Mouse (Mus musculus) lung, postnatal 36 days (tissue): Measurements from ENCODE around the gene Gm19345.

Experiments used
- DNase-seq: peaks from one replicate; pipeline ENCODE4 v3.0.0; 2022; ENCODE audit warnings: mixed read lengths

Gene Gm19345

GRCm38 (mm10) chr7:19875948-19876682 lies 24.3 kb downstream of the Gm19345 start:
- peak; percentile 83 for DNase-seq

DNA sequence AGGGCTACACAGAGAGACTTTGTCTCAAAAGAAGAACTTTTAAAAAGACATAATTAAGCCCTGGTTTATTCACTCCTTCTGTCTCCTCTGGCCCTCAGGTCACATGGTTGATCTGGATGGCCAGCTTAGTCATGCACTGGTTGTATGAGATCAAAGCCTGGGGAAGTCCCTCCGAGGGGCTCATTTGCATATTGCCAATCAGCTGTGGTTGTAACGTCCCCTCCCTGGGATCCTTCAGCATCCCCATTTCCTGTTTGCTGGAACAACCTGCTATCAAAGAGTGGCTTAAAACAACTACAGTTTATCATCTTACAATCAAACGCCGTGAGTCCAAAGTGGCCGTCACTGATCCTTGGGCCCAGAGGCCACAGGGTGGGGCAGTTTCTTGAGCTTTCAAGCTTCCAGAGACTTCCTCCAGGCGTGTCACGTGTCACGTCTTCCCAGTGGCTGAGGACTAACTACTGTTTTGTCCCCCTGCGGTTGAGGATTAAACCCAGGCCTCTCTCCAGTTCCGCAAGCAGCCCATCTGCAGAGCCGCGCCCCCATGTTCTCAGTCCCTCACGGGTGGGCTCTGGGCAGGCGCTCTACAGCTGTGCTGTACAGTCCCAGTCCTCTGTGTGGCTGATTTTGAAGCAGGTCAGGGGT lies 25.1 kb downstream of the Gm19345 start:
- DNase-seq: peak; percentile 43

- no peak for DNase-seq
Measured at GRCm38 (mm10) chr7:19880754-19881153, 29.0 kb downstream of the Gm19345 start.

DNA sequence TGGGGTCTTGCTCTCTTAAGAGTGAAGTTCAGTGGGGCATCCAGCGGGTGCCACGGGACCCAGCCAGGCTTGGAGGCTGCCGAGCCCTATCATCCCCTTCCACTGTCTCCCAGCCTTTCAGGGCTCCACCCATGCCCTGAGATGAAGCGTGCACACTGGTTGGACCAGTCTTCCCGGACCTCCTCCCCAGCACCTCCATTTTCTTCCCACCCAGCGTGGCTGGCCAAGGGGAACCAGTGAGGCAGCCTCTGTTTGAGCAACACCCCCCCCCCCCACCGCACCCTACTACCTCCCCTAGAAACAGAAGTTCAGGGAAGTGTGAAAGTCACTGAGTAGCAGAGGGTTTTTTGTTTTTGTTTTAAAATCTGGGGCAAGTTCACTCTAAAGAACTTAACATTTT lies 36.0 kb downstream of the Gm19345 start, which contains the start of gene Ceacam19:
Ceacam19 (minus strand) TSS at position 117 of the 400 bp plus-strand sequence.
- no peak for DNase-seq

DNA sequence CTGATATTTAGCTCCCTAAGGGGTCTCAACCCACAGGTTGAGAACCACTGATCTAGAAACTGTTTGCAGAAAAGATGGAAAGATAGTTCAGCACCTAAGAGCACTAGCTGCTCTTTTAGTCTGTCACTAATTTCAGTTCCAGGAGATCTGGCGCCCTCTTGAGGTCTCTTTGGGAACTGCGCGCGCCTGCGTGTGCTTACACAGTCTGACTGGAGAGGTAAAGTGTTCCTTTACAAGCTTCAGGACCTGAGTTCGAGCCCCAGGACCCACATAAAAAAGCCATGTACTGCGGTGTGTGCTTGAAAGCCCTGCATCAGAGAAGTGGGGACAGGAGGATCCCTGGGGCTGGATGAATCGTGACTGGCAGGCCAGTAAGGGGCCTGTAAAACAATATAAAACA lies 38.1 kb downstream of the Gm19345 start:
- DNase-seq: peak; percentile 78
